Mouse (Mus musculus) stomach, postnatal 0 days (tissue): Measurements from ENCODE around the gene Foxp2. TPM values are rescaled to one million over a fixed set of nuclear protein-coding genes. Genes with fewer than 3 reads are reported as not detected.

ENCODE experiments used
- ATAC-seq: fragments of 200-750 bp; cut with Nextera tagmentation; 2 replicates; pipeline ENCODE4 v1.8.0; 2017; ENCODE audit not compliant: low FRiP score, low TSS enrichment
- DNase-seq: peaks from one replicate; pipeline ENCODE4 v3.0.0-alpha.2; 2016; ENCODE audit warnings: low spot score
- H3K27ac ChIP-seq: fragments of 300-500 bp; sonication (generic); replicated peaks from 2 replicates; pipeline ENCODE4 v1.5.1; 2014; ENCODE audit warnings: mild to moderate bottlenecking, control low read depth
- H3K27me3 ChIP-seq: fragments of 300-500 bp; sonication (generic); 2 replicates; pipeline ENCODE4 v1.6.1; 2014; ENCODE audit warnings: low read length; ENCODE audit not compliant: control insufficient read depth, insufficient read depth
- H3K36me3 ChIP-seq: fragments of 300-500 bp; sonication (generic); 2 replicates; pipeline ENCODE4 v1.6.1; 2014; ENCODE audit warnings: low read length, mixed read lengths; ENCODE audit not compliant: control insufficient read depth, insufficient read depth
- H3K4me1 ChIP-seq: fragments of 300-500 bp; sonication (generic); replicated peaks from 2 replicates; pipeline ENCODE4 v1.6.1; 2014; ENCODE audit warnings: antibody characterized with exemption; ENCODE audit not compliant: control insufficient read depth, insufficient read depth
- H3K4me2 ChIP-seq: fragments of 300-500 bp; sonication (generic); replicated peaks from 2 replicates; pipeline ENCODE4 v1.6.1; 2014; ENCODE audit warnings: low read depth, mild to moderate bottlenecking, control low read depth, moderate library complexity
- H3K4me3 ChIP-seq: fragments of 300-500 bp; sonication (generic); 2 replicates; pipeline ENCODE4 v1.5.1; 2014; ENCODE audit warnings: low read depth, low read length, control low read depth
- H3K9ac ChIP-seq: fragments of 300-500 bp; sonication (generic); 2 replicates; pipeline ENCODE4 v1.6.1; 2014; ENCODE audit warnings: mild to moderate bottlenecking, low read length, control low read depth, mixed read lengths
- H3K9me3 ChIP-seq: fragments of 300-500 bp; sonication (generic); 2 replicates; pipeline ENCODE4 v1.6.1; 2016; ENCODE audit warnings: low read length; ENCODE audit not compliant: control insufficient read depth
- CTCF ChIP-seq: IDR thresholded peaks from 2 replicates; pipeline ENCODE4 v1.5.1; 2016; ENCODE audit warnings: antibody characterized with exemption, low read depth, mild to moderate bottlenecking, moderate library complexity
- EP300 ChIP-seq: optimal IDR thresholded peaks from 2 replicates; pipeline ENCODE3; 2016; ENCODE audit warnings: antibody characterized with exemption
- WGBS: fragments of 180-500 bp; shearing (Covaris S2); extraction: QIAGEN DNeasy Blood & Tissue Kit; methylation state at CpG from one replicate; pipeline ENCODE4 v1.1.7; 2014; 5-methylcytosine and 5-hydroxymethylcytosine counted together
- polyA plus RNA-seq: library from polyadenylated mRNA; unstranded; fragments of >200 nt; fragmentation: Nextera tagmentation; extraction: Ambion mirVana; gene quantifications from 2 replicates; pipeline ENCODE4 v1.2.1, GENCODE M21; 2015

The Foxp2 gene
- polyA plus RNA-seq, 1 experiment from 2014 or later: 11.0 TPM

- TF ChIP-seq EP300 (no peak), CTCF (no peak)
- H3K4me3 ChIP-seq: peak overlapping the region; percentile 77
- 1% methylated on average over 29 of the region's 29 CpGs for WGBS
- H3K27me3 ChIP-seq: no peaks in the 10 kb centered on the region
- H3K36me3 ChIP-seq: no peaks in the 10 kb centered on the region
- DNase-seq (peak; percentile 53), ATAC-seq (peak; percentile 39; the same call in 1 of the 2 replicates)
- no peaks in the 10 kb centered on the region for H3K9me3 ChIP-seq
- peak overlapping the region; percentile 88 for H3K4me2 ChIP-seq
- H3K9ac ChIP-seq: peak overlapping the region; percentile 86
- H3K27ac ChIP-seq: peak overlapping the region; percentile 92
- H3K4me1 ChIP-seq: peaks cover 7% of the 10 kb centered on the region; the same call in 1 of the 2 replicates
Observed at GRCm38 (mm10) chr6:14899936-14900578, 1.1 kb upstream of the Foxp2 start.

DNA sequence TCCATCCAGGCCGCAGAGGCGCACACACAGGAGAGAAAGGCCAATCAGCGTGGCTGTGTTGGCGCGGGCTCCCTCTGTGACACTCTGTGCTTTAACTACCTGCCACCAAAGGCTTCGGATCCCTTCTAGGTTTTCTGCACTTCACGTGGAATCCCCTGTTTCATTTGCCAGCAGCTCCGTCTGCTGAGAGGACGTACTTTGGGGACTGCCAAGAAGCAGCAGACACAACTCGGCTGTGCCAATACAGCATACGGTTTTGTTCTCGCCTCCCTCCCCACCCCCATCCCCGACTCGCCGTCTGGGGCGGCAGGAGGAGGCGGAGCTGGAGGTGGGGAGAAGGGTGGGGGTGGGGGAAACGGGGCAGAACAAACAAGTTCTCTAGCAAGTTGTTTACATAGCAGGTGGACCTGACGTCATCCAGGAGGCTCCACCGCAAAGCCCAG is 549 bp upstream of the Foxp2 start:
- no peaks in the 10 kb centered on the region for H3K27me3 ChIP-seq
- DNase-seq (peak; percentile 93), ATAC-seq (peak; percentile 88)
- TF ChIP-seq CTCF (no peak), EP300 (no peak)
- peak overlapping the region; percentile 77 for H3K4me3 ChIP-seq
- H3K36me3 ChIP-seq: no peaks in the 10 kb centered on the region
- peak overlapping the region; percentile 92 for H3K27ac ChIP-seq
- H3K4me2 ChIP-seq: peak overlapping the region; percentile 88
- WGBS: 0% methylated on average over 20 of the region's 20 CpGs
- H3K4me1 ChIP-seq: peaks cover 7% of the 10 kb centered on the region; the same call in 1 of the 2 replicates
- no peaks in the 10 kb centered on the region for H3K9me3 ChIP-seq
- peak overlapping the region; percentile 86 for H3K9ac ChIP-seq

GRCm38 (mm10) chr6:14901971-14902670 is 972 bp downstream of the Foxp2 start:
- Histone ChIP-seq H3K9me3 (no peaks in the 10 kb centered on the region), H3K9ac (peak overlapping the region; percentile 86), H3K27me3 (no peaks in the 10 kb centered on the region), H3K4me1 (peaks cover 7% of the 10 kb centered on the region; the same call in 1 of the 2 replicates), H3K36me3 (no peaks in the 10 kb centered on the region), H3K4me3 (peak overlapping the region; percentile 77), H3K4me2 (peak overlapping the region; percentile 88), H3K27ac (peak overlapping the region; percentile 92)
- 7% methylated on average over 13 of the region's 13 CpGs for WGBS
- peak; percentile 23 for DNase-seq
- no peak for TF ChIP-seq EP300
- TF ChIP-seq CTCF: no peak
- ATAC-seq: no peak

DNA sequence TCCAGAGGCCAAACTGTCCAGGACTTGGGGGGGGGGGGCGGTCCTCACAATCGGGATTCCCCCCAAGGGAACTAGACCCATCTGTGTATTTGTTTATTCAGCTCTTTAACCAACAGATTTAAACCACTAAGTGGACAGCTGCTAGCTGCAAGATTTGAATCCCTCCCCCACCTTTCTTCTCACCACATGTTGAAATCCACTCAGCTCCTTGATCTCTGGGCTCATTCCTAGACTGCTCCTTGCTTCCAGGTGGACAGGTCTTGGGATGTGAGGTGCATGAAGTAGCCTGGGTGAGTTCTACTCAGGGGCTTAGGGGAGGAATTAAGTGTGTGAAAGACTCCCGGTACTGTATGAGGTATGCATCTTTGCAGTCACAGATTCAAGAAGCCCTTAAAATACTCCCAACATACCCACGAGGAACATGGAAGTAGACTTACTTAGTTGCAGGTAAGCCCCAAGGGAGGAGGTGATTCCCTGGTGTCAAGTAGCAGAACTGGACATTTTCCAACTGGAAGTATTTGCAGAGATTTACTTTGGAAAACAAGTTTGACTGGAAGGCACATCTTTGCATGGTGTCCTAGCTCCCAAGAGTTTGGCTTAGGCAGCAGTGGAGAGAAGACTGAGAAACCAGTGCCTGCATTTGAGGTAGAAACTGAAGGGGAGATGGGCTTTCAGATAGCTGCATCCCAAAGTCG is 2.3 kb downstream of the Foxp2 start:
- H3K4me3 ChIP-seq: peak overlapping the region; percentile 77
- DNase-seq: no peak

DNA sequence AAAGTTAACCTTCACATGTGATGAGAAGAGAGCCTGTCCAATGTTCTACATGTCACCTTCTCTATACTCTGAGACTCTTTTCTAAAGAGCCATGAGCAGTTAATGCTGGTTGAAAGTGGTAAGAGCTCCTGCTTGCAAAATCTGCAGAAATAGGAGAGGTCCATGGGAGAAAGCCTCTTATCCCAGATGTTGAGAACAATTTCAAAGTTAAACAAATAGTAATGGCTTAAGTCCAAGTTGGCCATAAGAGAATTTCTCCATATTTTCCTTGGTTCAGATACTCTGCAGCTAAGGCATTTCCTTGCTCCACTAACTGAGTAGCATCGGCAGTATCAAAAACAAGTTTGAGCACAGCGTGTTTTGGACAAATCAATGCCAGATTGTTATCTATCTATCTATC is 13.9 kb downstream of the Foxp2 start:
- WGBS: 61% methylated on average over 2 of the region's 2 CpGs
- no peak for DNase-seq
- Histone ChIP-seq H3K9me3 (no peaks in the 10 kb centered on the region), H3K27ac (no peak overlapping the region), H3K9ac (no peak overlapping the region), H3K4me3 (no peak overlapping the region), H3K4me2 (no peak overlapping the region), H3K36me3 (no peaks in the 10 kb centered on the region), H3K4me1 (no peaks in the 10 kb centered on the region), H3K27me3 (no peaks in the 10 kb centered on the region)
- no peak for ATAC-seq
- no peak for TF ChIP-seq EP300
- no peak for TF ChIP-seq CTCF

More for the DNA sequence above, 2.3 kb downstream of the Foxp2 start:
- ATAC-seq: no peak
- TF ChIP-seq EP300 (no peak), CTCF (no peak)
- no peaks in the 10 kb centered on the region for H3K9me3 ChIP-seq
- peak overlapping the region; percentile 61 for H3K27ac ChIP-seq
- peaks cover 5% of the 10 kb centered on the region; the same call in 1 of the 2 replicates for H3K4me1 ChIP-seq
- no peaks in the 10 kb centered on the region for H3K27me3 ChIP-seq
- H3K36me3 ChIP-seq: no peaks in the 10 kb centered on the region
- H3K9ac ChIP-seq: no peak overlapping the region; the same call in 1 of the 2 replicates
- WGBS: 22% methylated on average over 5 of the region's 5 CpGs
- peak overlapping the region; percentile 88 for H3K4me2 ChIP-seq
